ENCODE assay signal across 13 mouse cellular contexts in genomic region chr4:98049584-98049983, GRCm38 (mm10).
DNase-seq lines count a peak whose midpoint lies in the region; ATAC-seq and TF ChIP-seq lines count a peak whose summit lies in the region.
"Had no signal": no experiment of that assay in that cellular context is flagged by ENCODE, and none has a peak within 500 bp of the region (broad histone marks: within the 10 kb centered on the region; RNA-seq: fewer than 3 reads in every experiment).

No protein-coding gene starts in this region.

- DNase-seq in heart, adult 2 months: peak; percentile 34 to 52
- DNase-seq in forelimb bud, embryonic 11.5 days (ENCODE audit: low read depth, low spot score): peak; percentile 54
- DNase-seq in heart, postnatal 14 days: peak; percentile 23 to 28
- DNase-seq in limb, embryonic 10.5 days (ENCODE audit: low spot score): peak; percentile 53
- no peak for DNase-seq in lung, adult 2 months
- DNase-seq: adrenal gland, postnatal 25 days; cerebellum, adult 9-11 months; lung, adult 18-20 months had no signal

- H3K36me3 ChIP-seq in heart, adult 2 months (ENCODE audit: control insufficient read depth, insufficient read depth, low read length): peaks cover 8% of the 10 kb centered on the region
- peaks cover 3% of the 10 kb centered on the region; the same call in 1 of the 2 replicates for H3K36me3 ChIP-seq in heart, embryonic 11.5 days (ENCODE audit: control insufficient read depth, insufficient read depth, low read length)
- H3K36me3 ChIP-seq in limb, embryonic 10.5 days: no peaks in the 10 kb centered on the region
- no peaks in the 10 kb centered on the region for H3K36me3 ChIP-seq in forebrain, embryonic 16.5 days (ENCODE audit: control insufficient read depth, insufficient read depth)
- H3K36me3 ChIP-seq: embryonic facial prominence, embryonic 10.5 days; neural tube, embryonic 12.5 days had no signal

- H3K4me3 ChIP-seq in heart, adult 2 months: no peak overlapping the region
- H3K4me3 ChIP-seq in heart, embryonic 11.5 days (ENCODE audit: low read depth, low read length): no peak overlapping the region
- no peak overlapping the region for H3K4me3 ChIP-seq in limb, embryonic 10.5 days
- no peak overlapping the region for H3K4me3 ChIP-seq in forebrain, embryonic 16.5 days (replicated peaks; ENCODE audit: low read length)
- H3K4me3 ChIP-seq in lung, adult 2 months (replicated peaks; ENCODE audit: extremely low read depth, low read depth, low read length): no peak overlapping the region
- H3K4me3 ChIP-seq: embryonic facial prominence, embryonic 10.5 days; neural tube, embryonic 12.5 days had no signal

- no peak for TF ChIP-seq POLR2A in heart, adult 2 months (IDR thresholded peaks at IDR 0.05; ENCODE audit: insufficient read depth, low read depth, low read length)
- no peak for TF ChIP-seq POLR2A in lung, adult 2 months (IDR thresholded peaks at IDR 0.05; ENCODE audit: borderline replicate concordance, extremely low read depth, low read depth, low read length)

- H3K4me1 ChIP-seq in heart, adult 2 months (ENCODE audit: control insufficient read depth, insufficient read depth, low read length): peaks cover 3% of the 10 kb centered on the region
- H3K4me1 ChIP-seq in heart, embryonic 11.5 days (ENCODE audit: control insufficient read depth, insufficient read depth, low read length): no peaks in the 10 kb centered on the region
- peaks cover 29% of the 10 kb centered on the region for H3K4me1 ChIP-seq in limb, embryonic 10.5 days
- H3K4me1 ChIP-seq in forebrain, embryonic 16.5 days (replicated peaks; ENCODE audit: control insufficient read depth, insufficient read depth, low read length): no peaks in the 10 kb centered on the region; the same call in none of the 2 replicates
- H3K4me1 ChIP-seq in lung, adult 2 months (ENCODE audit: control insufficient read depth, insufficient read depth, low read length): no peaks in the 10 kb centered on the region; the same call in 1 of the 2 replicates

- WGBS in heart, adult 2 months: 34% methylated on average over 7 of the region's 7 CpGs
- 59% methylated on average over 7 of the region's 7 CpGs for WGBS in heart, embryonic 11.5 days (ENCODE audit: insufficient replicate concordance)
- 32% methylated on average over 7 of the region's 7 CpGs for WGBS in limb, embryonic 10.5 days
- 38% methylated on average over 7 of the region's 7 CpGs for WGBS in forebrain, embryonic 16.5 days
- 38% methylated on average over 7 of the region's 7 CpGs for WGBS in lung, adult 2 months

- H3K27me3 ChIP-seq in heart, adult 2 months (ENCODE audit: control insufficient read depth, insufficient read depth, low read length): no peaks in the 10 kb centered on the region
- no peaks in the 10 kb centered on the region for H3K27me3 ChIP-seq in heart, embryonic 11.5 days (ENCODE audit: control insufficient read depth, insufficient read depth, low read length)
- H3K27me3 ChIP-seq in limb, embryonic 10.5 days (ENCODE audit: low read depth, poor library complexity, severe bottlenecking): no peaks in the 10 kb centered on the region
- H3K27me3 ChIP-seq in forebrain, embryonic 16.5 days (replicated peaks; ENCODE audit: control insufficient read depth, insufficient read depth, low read length): no peaks in the 10 kb centered on the region
- H3K27me3 ChIP-seq: neural tube, embryonic 12.5 days had no signal

- H3K4me2 ChIP-seq in heart, embryonic 11.5 days: no peak overlapping the region
- no peak overlapping the region for H3K4me2 ChIP-seq in forebrain, embryonic 16.5 days (ENCODE audit: low read length)
- H3K4me2 ChIP-seq: neural tube, embryonic 12.5 days had no signal

- H3K9me3 ChIP-seq in heart, embryonic 11.5 days (replicated peaks; ENCODE audit: control insufficient read depth, low read length): no peaks in the 10 kb centered on the region
- H3K9me3 ChIP-seq in limb, embryonic 10.5 days (replicated peaks): no peaks in the 10 kb centered on the region
- no peaks in the 10 kb centered on the region for H3K9me3 ChIP-seq in forebrain, embryonic 16.5 days (ENCODE audit: control insufficient read depth, low read length)
- H3K9me3 ChIP-seq: embryonic facial prominence, embryonic 10.5 days; neural tube, embryonic 12.5 days had no signal

- no peak for TF ChIP-seq CTCF in heart, adult 2 months (IDR thresholded peaks at IDR 0.05)
- no peak for TF ChIP-seq CTCF in lung, adult 2 months (IDR thresholded peaks at IDR 0.05; ENCODE audit: insufficient read depth, low read length)

- no peak for ATAC-seq in heart, embryonic 11.5 days (replicated peaks; ENCODE audit: insufficient number of reproducible peaks, low FRiP score, low TSS enrichment)
- ATAC-seq in forebrain, embryonic 16.5 days: no peak
- ATAC-seq: midbrain, embryonic 16.5 days had no signal

- TF ChIP-seq EP300 in heart, adult 2 months (IDR thresholded peaks at IDR 0.05; ENCODE audit: insufficient read depth, low read depth, low read length): peak; percentile 49; the same call in 1 of the 2 replicates

- H3K79me2 ChIP-seq in heart, adult 2 months (replicated peaks; ENCODE audit: control insufficient read depth, insufficient read depth, low read length): no peaks in the 10 kb centered on the region

- H3K27ac ChIP-seq in heart, adult 2 months: peak overlapping the region; percentile 3
- no peak overlapping the region for H3K27ac ChIP-seq in heart, embryonic 11.5 days (ENCODE audit: low read depth, low read length)
- H3K27ac ChIP-seq in limb, embryonic 10.5 days: peak overlapping the region; percentile 56
- no peak overlapping the region for H3K27ac ChIP-seq in forebrain, embryonic 16.5 days (ENCODE audit: low read length)
- H3K27ac ChIP-seq: embryonic facial prominence, embryonic 10.5 days; neural tube, embryonic 12.5 days had no signal

- intact Hi-C loops in heart, adult 2 months (cut with DNase I): loop anchor here (2.0 to 5.0 kb wide), 2 partner anchors 42 to 57 kb away; no protein-coding TSS in a partner anchor
- intact Hi-C loops in heart, postnatal 14 days (cut with DNase I): loop anchor here (5.0 kb wide), 1 partner anchor 58 kb away; no protein-coding TSS in a partner anchor

- no peak overlapping the region for H3K9ac ChIP-seq in heart, adult 2 months (ENCODE audit: low read depth, low read length)
- H3K9ac ChIP-seq in heart, embryonic 11.5 days (ENCODE audit: low read depth, low read length): no peak overlapping the region
- H3K9ac ChIP-seq in forebrain, embryonic 16.5 days (replicated peaks; ENCODE audit: low read depth, low read length): no peak overlapping the region
- H3K9ac ChIP-seq: neural tube, embryonic 12.5 days had no signal

Comparison
In these comparisons a context has a peak if more than half of its experiments do, and no peak if none do; other contexts are left out.
1. H3K27ac ChIP-seq: peak in heart, adult 2 months (single experiment) and limb, embryonic 10.5 days (single experiment); none in heart, embryonic 11.5 days (single experiment) and forebrain, embryonic 16.5 days (single experiment).